Mouse (Mus musculus): ENCODE measurements around the gene Efcab6.

- TF ChIP-seq CTCF (IDR thresholded peaks at IDR 0.05; ENCODE audit: low read depth, low read length): no peak
- TF ChIP-seq POLR2A (IDR thresholded peaks at IDR 0.05; ENCODE audit: borderline replicate concordance, low read depth, low read length): no peak
Measured at GRCm38 (mm10) chr15:84004306-84004705, 60.9 kb downstream of the Efcab6 start.

All from bone marrow macrophage, adult 2 months (primary cell).